Mouse (Mus musculus): Measurements from ENCODE around the gene Tor1aip2. TPM values are rescaled to one million over a fixed set of nuclear protein-coding genes. Genes with fewer than 3 reads are reported as not detected.

The Tor1aip2 gene
- polyA plus RNA-seq, 1 experiment: 54.6 TPM

DNA sequence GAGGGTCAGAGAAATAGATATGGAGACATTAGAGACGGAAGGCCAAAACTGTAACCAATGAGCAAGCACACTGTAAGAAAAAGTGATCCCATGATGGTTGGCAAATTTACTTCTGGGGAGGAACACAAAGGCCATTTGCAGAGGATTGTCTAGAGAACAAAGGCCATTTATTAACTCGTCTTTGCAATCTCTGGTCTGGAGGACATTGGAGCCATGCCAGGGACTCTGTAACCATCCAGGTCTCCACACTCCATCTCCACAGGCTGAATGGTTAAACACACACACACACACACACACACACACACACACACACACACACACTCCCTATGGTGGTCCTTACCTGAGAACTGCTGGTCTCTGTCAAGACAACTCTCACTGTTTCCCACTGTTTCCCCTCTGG, 70.2 kb downstream of the Tor1aip2 start:
- Histone ChIP-seq H3K79me2 (ENCODE audit: control insufficient read depth, insufficient read depth) (no peaks in the 10 kb centered on the region), H3K4me2 (ENCODE audit: low read depth) (no peak overlapping the region), H3K27me3 (ENCODE audit: control insufficient read depth, insufficient read depth, insufficient read length) (no peaks in the 10 kb centered on the region), H3ac (ENCODE audit: control insufficient read depth, insufficient read length) (no peak overlapping the region), H3K4me3 (no peak overlapping the region), H3K36me3 (ENCODE audit: control insufficient read depth, insufficient read depth) (no peaks in the 10 kb centered on the region)
- TF ChIP-seq POLR2AphosphoS2 (IDR thresholded peaks at IDR 0.05; ENCODE audit: insufficient read length, low read depth) (no peak), CEBPB (IDR thresholded peaks at IDR 0.05; ENCODE audit: insufficient read depth, poor library complexity, severe bottlenecking) (no peak), E2F4 (IDR thresholded peaks at IDR 0.05; ENCODE audit: insufficient read depth) (no peak), SRF (IDR thresholded peaks at IDR 0.05; ENCODE audit: control insufficient read depth, insufficient read length, low read depth) (no peak)

DNA sequence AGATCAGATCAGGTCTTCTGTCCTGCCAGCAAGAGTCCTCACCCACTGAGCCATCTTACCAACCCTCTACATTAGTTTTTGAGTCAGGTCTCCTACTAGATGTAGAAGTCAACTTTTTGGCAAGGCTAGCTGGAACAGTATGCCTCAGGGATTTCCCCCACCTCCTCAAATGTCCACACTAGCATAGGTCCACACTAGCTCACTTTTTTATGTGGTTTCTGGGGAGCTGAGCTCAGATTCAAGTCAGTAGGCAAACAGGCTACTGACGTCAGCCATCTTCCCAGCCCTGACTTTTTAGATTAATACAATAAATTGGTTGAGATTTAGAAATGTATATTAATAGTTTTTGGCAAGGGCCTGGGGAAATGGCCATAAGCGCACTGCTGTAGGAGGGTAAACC, 72.2 kb downstream of the Tor1aip2 start:
- H3ac ChIP-seq (ENCODE audit: control insufficient read depth, insufficient read length): no peak overlapping the region
- H3K4me2 ChIP-seq (ENCODE audit: low read depth): no peak overlapping the region
- H3K79me2 ChIP-seq (ENCODE audit: control insufficient read depth, insufficient read depth): no peaks in the 10 kb centered on the region
- no peaks in the 10 kb centered on the region for H3K27me3 ChIP-seq (ENCODE audit: control insufficient read depth, insufficient read depth, insufficient read length)
- TF ChIP-seq SRF (IDR thresholded peaks at IDR 0.05; ENCODE audit: control insufficient read depth, insufficient read length, low read depth) (no peak), TCF3 (IDR thresholded peaks at IDR 0.05; ENCODE audit: insufficient read length, low read depth) (no peak), MYOG (IDR thresholded peaks at IDR 0.05; ENCODE audit: control insufficient read depth in 1 of 3, insufficient read depth in 1 of 3, insufficient read length in 2 of 3, low read depth in 2 of 3) (no peak), REST (IDR thresholded peaks at IDR 0.05; ENCODE audit: insufficient read depth, insufficient read length) (no peak), MYOD1 (IDR thresholded peaks at IDR 0.05; ENCODE audit: control insufficient read depth in 1 of 3, insufficient read length in 2 of 3, low read depth in 2 of 3) (no peak), E2F4 (IDR thresholded peaks at IDR 0.05; ENCODE audit: insufficient read depth) (no peak), POLR2A (IDR thresholded peaks at IDR 0.05; ENCODE audit: insufficient read length, low read depth) (no peak), TCF12 (IDR thresholded peaks at IDR 0.05; ENCODE audit: insufficient read depth, poor library complexity, severe bottlenecking) (no peak), POLR2AphosphoS2 (IDR thresholded peaks at IDR 0.05; ENCODE audit: insufficient read length, low read depth) (no peak), CEBPB (IDR thresholded peaks at IDR 0.05; ENCODE audit: insufficient read depth, poor library complexity, severe bottlenecking) (no peak), USF1 (IDR thresholded peaks at IDR 0.05; ENCODE audit: low read depth) (no peak), MAX (IDR thresholded peaks at IDR 0.05; ENCODE audit: low read depth) (no peak)
- H3K4me3 ChIP-seq: no peak overlapping the region
- H3K36me3 ChIP-seq (ENCODE audit: control insufficient read depth, insufficient read depth): no peaks in the 10 kb centered on the region

GRCm38 (mm10) chr1:156108400-156108799, 73.2 kb downstream of the Tor1aip2 start:
- no peaks in the 10 kb centered on the region for H3K27me3 ChIP-seq (ENCODE audit: control insufficient read depth, insufficient read depth, insufficient read length)
- no peaks in the 10 kb centered on the region for H3K79me2 ChIP-seq (ENCODE audit: control insufficient read depth, insufficient read depth)
- H3K36me3 ChIP-seq (ENCODE audit: control insufficient read depth, insufficient read depth): no peaks in the 10 kb centered on the region
- no peak overlapping the region for H3K4me2 ChIP-seq (ENCODE audit: low read depth)
- no peak overlapping the region for H3K4me3 ChIP-seq
- TF ChIP-seq MYOD1 (IDR thresholded peaks at IDR 0.05; ENCODE audit: control insufficient read depth in 1 of 3, insufficient read length in 2 of 3, low read depth in 2 of 3): no peak
- TF ChIP-seq TCF12 (IDR thresholded peaks at IDR 0.05; ENCODE audit: insufficient read depth, poor library complexity, severe bottlenecking): no peak
- TF ChIP-seq POLR2A (IDR thresholded peaks at IDR 0.05; ENCODE audit: insufficient read length, low read depth): no peak
- no peak for TF ChIP-seq E2F4 (IDR thresholded peaks at IDR 0.05; ENCODE audit: insufficient read depth)
- no peak for TF ChIP-seq REST (IDR thresholded peaks at IDR 0.05; ENCODE audit: insufficient read depth, insufficient read length)
- TF ChIP-seq CEBPB (IDR thresholded peaks at IDR 0.05; ENCODE audit: insufficient read depth, poor library complexity, severe bottlenecking): no peak
- TF ChIP-seq TCF3 (IDR thresholded peaks at IDR 0.05; ENCODE audit: insufficient read length, low read depth): no peak
- no peak overlapping the region for H3ac ChIP-seq (ENCODE audit: control insufficient read depth, insufficient read length)

- TF ChIP-seq E2F4 (IDR thresholded peaks at IDR 0.05; ENCODE audit: insufficient read depth) (no peak), MAX (IDR thresholded peaks at IDR 0.05; ENCODE audit: low read depth) (no peak), MYOD1 (IDR thresholded peaks at IDR 0.05; ENCODE audit: control insufficient read depth in 1 of 3, insufficient read length in 2 of 3, low read depth in 2 of 3) (no peak), CEBPB (IDR thresholded peaks at IDR 0.05; ENCODE audit: insufficient read depth, poor library complexity, severe bottlenecking) (no peak), POLR2A (IDR thresholded peaks at IDR 0.05; ENCODE audit: insufficient read length, low read depth) (no peak), USF1 (IDR thresholded peaks at IDR 0.05; ENCODE audit: low read depth) (no peak), REST (IDR thresholded peaks at IDR 0.05; ENCODE audit: insufficient read depth, insufficient read length) (no peak), TCF3 (IDR thresholded peaks at IDR 0.05; ENCODE audit: insufficient read length, low read depth) (no peak), SRF (IDR thresholded peaks at IDR 0.05; ENCODE audit: control insufficient read depth, insufficient read length, low read depth) (no peak), MYOG (IDR thresholded peaks at IDR 0.05; ENCODE audit: control insufficient read depth in 1 of 3, insufficient read depth in 1 of 3, insufficient read length in 2 of 3, low read depth in 2 of 3) (no peak), POLR2AphosphoS2 (IDR thresholded peaks at IDR 0.05; ENCODE audit: insufficient read length, low read depth) (no peak), TCF12 (IDR thresholded peaks at IDR 0.05; ENCODE audit: insufficient read depth, poor library complexity, severe bottlenecking) (no peak)
- H3K36me3 ChIP-seq (ENCODE audit: control insufficient read depth, insufficient read depth): no peaks in the 10 kb centered on the region
- H3K27me3 ChIP-seq (ENCODE audit: control insufficient read depth, insufficient read depth, insufficient read length): no peaks in the 10 kb centered on the region
- no peak overlapping the region for H3ac ChIP-seq (ENCODE audit: control insufficient read depth, insufficient read length)
- H3K4me3 ChIP-seq: no peak overlapping the region
- H3K4me2 ChIP-seq (ENCODE audit: low read depth): no peak overlapping the region
- H3K79me2 ChIP-seq (ENCODE audit: control insufficient read depth, insufficient read depth): no peaks in the 10 kb centered on the region
Measured at GRCm38 (mm10) chr1:156111090-156111489, 75.9 kb downstream of the Tor1aip2 start.

GRCm38 (mm10) chr1:156111728-156112127, 76.5 kb downstream of the Tor1aip2 start:
- H3K4me2 ChIP-seq (ENCODE audit: low read depth): no peak overlapping the region
- H3K79me2 ChIP-seq (ENCODE audit: control insufficient read depth, insufficient read depth): no peaks in the 10 kb centered on the region
- H3ac ChIP-seq (ENCODE audit: control insufficient read depth, insufficient read length): no peak overlapping the region
- H3K36me3 ChIP-seq (ENCODE audit: control insufficient read depth, insufficient read depth): no peaks in the 10 kb centered on the region
- TF ChIP-seq TCF3 (IDR thresholded peaks at IDR 0.05; ENCODE audit: insufficient read length, low read depth) (no peak), SRF (IDR thresholded peaks at IDR 0.05; ENCODE audit: control insufficient read depth, insufficient read length, low read depth) (no peak), MYOG (IDR thresholded peaks at IDR 0.05; ENCODE audit: control insufficient read depth in 1 of 3, insufficient read depth in 1 of 3, insufficient read length in 2 of 3, low read depth in 2 of 3) (no peak), POLR2AphosphoS2 (IDR thresholded peaks at IDR 0.05; ENCODE audit: insufficient read length, low read depth) (no peak), POLR2A (IDR thresholded peaks at IDR 0.05; ENCODE audit: insufficient read length, low read depth) (no peak), TCF12 (IDR thresholded peaks at IDR 0.05; ENCODE audit: insufficient read depth, poor library complexity, severe bottlenecking) (no peak), E2F4 (IDR thresholded peaks at IDR 0.05; ENCODE audit: insufficient read depth) (no peak), USF1 (IDR thresholded peaks at IDR 0.05; ENCODE audit: low read depth) (no peak), CEBPB (IDR thresholded peaks at IDR 0.05; ENCODE audit: insufficient read depth, poor library complexity, severe bottlenecking) (no peak), REST (IDR thresholded peaks at IDR 0.05; ENCODE audit: insufficient read depth, insufficient read length) (no peak), MYOD1 (IDR thresholded peaks at IDR 0.05; ENCODE audit: control insufficient read depth in 1 of 3, insufficient read length in 2 of 3, low read depth in 2 of 3) (no peak), MAX (IDR thresholded peaks at IDR 0.05; ENCODE audit: low read depth) (no peak)
- H3K27me3 ChIP-seq (ENCODE audit: control insufficient read depth, insufficient read depth, insufficient read length): no peaks in the 10 kb centered on the region
- no peak overlapping the region for H3K4me3 ChIP-seq

Data from myocyte (in vitro differentiated cells).